Mouse (Mus musculus) thymus, postnatal 36 days (tissue): ENCODE results near the gene Tfap2a.

ENCODE experiments used
- DNase-seq, 2 experiments: peaks; one replicate each; pipeline ENCODE4 v3.0.0; 2022; ENCODE audit warnings: mixed read lengths in 2 of 2

Gene Tfap2a

DNA sequence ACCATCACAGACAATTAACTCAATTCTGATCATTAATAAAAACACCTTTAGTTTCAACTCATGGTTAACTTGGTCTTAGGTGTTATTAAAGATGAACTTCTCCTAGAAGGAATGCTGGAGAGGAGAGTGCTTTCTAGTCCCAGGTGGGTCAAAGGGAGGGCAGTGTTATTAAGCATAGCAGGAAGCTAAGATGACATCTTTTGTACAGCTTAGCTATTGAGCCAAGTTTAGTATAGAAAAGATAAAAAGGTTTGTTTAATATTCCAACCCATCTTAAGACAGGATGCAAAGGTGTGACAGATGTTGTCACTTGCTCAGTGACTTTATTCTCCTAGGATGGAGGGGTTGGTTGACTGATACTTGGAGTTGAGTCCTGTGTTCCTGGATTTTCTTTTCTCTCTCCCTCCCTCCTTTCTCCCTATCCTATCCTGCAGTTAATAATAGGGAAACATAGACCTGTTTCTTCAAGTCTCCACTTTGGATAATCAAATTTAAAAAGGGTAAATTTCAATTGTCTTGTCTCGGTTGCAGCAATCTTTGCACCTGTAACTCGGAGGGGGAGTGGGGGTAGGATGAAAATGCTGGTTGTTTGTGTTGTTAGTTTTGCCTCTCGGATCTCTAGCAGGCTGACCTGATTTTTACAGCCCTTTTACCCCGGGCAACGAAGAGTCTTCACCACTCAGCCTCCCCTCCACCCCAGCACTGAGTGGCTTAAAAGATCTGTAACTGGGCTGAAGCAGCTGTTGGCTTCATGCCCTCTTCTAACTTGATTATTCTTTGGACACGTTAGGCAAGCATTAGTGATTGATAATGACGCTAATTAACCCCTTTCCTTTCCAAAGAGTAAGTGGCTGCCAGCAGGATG is 26.3 kb downstream of the Tfap2a start:
- no peak for DNase-seq

DNA sequence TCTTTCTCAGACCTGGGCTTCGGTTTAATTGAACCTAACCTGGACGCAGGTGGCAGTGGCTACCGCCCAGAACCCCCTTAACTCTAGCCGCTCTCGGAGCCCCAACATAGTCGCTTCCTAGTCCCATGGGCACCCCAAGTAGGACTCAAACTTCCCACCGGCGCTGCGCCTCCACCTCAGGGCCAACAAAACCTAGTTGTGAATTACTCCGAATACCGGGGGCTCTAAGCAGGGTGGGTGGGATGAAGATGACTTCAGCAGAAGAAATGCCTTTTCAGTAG is 28.2 kb downstream of the Tfap2a start:
- DNase-seq, result no peak

DNA sequence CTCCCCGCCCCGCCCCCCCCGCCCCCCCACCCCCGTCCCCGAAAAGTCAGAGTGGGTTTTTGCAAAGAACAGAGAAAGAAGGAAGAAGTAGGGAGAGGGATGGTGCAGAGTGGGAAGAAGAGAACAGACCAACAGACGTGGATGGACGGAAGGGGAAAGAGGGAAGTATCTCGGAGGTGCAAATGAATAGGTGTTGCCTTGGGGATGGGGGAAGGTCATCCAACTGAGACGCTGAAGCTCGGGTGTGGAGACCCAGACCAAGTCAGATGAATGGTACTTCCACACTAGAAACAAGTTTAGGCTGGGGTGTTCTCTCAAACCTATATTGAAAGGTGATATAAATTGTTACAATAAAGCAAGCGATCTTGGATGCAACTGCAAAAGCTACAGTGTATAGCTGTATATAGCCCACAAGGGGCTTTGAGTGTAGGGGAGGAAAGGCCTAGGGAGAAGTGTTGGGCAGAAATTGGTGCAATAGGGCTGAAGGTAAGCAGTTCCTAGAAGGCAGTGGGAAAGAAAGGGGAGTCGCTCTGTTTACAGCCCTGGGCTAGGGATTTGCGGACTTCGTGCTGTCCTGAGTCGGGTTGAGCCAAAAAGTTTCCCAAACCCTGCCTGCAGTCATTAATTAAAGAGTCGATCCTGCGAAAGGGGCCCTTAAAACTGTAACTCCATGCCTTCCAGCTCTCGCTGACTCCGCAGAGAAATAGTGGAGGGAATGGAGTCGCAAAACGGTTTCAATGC is 28.7 kb downstream of the Tfap2a start:
- no peak for DNase-seq

DNA sequence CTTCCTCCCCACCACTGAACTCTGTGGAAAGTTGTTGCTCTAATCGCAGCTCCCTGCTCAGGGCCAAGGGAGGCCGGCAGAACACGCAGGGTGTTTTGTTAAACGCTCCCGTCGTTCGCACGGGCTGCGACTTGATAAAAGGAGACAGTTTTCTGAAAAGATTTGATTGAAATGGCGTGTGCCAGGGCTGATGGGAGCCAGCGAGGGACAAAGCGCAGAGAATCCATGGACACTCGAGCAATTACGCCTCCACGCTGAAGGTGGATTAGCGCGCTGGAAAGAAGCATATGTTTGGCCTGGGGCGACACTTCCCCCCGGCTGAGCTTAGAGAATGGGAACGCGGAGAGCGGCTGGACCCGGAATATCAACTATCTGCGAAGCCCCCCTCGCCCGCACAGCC is 29.3 kb downstream of the Tfap2a start:
- no peak for DNase-seq

DNA sequence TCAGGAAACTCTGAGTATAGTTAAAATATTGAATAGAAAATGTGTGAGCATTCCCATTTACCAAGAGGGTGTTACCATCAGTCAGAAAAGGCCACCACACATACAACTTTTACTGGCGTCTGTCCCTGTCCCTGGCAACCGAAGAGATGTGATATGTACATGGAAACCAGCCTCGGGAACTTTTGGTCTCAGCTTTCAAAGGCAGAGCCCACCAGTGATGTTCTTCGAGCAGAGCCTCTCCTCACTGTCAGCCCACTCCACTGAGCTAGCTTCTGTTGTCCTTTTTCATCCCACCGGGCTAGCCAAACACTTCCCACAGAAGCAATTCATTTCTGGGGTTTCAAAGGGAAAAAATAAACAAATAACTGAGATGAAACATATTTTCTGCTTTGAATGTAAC is 29.9 kb downstream of the Tfap2a start:
- DNase-seq, result no peak

DNA sequence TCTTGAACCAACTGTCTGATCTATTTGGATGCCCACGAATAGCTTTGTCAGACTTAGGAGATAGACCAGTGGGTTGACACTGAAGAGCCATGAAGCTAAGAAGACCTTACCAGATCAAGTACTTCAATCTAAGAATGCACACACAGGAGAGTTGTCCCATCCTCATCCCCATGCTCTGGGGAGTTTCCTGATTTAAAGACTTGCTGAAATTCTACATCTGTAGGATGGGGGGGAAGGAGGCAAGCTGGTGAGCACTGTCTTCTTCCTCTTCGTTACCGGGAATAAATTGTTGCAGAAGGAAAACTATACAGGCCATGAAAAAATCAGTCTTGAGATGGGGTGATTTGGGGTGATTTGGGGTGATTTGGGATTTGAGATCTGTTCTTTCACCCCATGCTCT is 30.5 kb downstream of the Tfap2a start:
- DNase-seq, result no peak

DNA sequence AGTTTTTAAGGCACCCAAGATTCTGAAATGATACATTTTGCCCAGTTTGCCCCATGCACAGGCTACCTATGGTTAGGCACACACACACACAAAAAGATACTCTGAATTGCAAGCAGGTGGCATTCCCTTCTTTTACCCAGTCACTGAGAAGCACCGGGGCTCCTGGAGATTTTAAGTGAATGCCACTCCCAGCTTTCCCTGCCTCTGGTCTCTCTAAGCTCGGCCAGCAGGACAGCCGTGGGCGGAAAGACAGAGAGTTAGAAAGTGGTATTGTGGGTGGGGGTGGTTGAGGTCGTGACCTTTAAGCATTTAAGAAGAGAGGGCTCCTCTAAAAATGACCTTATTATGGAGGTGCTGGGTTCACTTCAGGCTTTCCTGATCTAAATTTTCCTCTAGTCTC is 31.6 kb downstream of the Tfap2a start:
- no peak for DNase-seq

DNA sequence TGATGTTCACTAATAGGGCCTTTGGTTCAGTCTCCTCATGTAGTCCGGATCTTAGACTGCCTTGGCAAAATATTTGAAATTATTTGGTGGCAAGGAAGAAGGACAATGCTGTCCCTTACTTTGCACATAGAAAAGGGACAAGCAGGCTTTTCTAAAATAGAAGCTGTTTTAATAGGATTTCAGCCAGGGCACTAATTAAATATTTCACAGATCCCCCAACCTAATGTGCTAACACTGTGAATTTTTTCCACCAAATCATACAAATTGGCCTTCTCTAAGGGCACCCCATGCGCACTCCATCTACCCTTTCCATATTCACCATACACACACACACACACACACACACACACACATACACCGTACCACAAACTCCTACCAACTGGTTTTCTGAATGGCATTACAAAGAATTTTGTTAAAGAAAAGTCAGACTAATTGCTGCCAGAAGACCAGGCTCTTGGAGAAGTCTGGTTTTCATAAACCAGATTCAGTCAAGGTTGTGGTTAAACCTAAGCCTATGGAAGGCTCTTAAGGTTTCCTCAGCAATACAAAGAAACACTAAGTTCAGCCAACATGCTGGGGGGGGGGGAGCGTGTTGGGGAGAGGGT is 32.3 kb downstream of the Tfap2a start:
- no peak for DNase-seq

DNA sequence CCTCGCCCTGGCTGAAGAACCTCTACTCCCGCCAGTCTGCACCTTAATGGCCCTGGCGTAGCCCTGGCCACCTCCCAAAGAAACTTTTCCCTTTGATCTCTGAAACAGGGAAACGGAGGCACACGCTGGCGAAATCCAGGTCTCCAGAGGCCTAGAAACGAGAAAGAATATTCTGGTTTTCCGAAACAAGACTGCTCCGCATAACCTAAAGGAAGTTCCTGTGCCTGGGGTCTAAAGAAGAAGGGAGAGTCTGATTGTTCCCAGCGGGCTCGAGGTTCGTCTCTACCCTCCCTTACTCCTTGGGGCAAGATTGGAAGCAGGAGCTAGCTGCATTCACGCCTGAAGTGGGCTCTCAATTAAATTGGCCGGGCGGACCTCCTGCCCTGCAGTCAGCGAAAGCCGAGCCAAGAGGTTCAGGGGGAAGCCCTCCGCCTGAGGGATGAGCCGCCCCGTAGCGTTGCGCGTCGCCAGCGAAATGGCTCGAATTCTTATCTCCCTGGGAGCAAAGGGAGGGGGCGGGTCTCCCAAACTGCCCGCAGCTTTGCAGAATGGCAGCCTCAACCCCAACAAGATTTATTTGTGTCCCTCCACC is 33.2 kb downstream of the Tfap2a start:
- DNase-seq, result no peak

DNA sequence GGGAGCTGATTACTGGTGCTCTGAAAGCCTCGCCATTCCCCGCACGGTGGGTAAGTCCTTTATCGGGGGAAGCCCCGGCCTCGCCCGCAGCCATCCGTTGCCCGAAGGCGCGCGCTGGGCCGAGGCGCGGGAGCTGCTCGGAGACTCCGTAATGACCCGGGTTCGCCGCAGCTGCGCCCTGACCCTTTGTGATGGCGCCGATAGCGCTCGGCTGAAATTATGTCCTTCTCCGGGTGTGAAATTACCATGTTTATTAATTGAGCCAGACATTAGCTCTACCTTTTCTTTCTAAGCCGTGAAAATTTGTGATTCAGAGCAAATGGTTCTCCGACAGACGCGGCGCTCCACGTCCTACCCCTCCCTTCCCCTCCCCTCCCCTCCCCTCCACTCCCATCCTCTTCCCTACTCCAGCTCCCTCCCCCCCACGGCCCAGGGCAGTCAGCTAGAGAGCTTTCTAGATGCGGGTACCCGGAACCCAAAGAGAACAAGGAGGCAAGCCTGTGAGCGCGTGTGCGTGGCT is 34.1 kb downstream of the Tfap2a start:
- DNase-seq, result no peak

DNA sequence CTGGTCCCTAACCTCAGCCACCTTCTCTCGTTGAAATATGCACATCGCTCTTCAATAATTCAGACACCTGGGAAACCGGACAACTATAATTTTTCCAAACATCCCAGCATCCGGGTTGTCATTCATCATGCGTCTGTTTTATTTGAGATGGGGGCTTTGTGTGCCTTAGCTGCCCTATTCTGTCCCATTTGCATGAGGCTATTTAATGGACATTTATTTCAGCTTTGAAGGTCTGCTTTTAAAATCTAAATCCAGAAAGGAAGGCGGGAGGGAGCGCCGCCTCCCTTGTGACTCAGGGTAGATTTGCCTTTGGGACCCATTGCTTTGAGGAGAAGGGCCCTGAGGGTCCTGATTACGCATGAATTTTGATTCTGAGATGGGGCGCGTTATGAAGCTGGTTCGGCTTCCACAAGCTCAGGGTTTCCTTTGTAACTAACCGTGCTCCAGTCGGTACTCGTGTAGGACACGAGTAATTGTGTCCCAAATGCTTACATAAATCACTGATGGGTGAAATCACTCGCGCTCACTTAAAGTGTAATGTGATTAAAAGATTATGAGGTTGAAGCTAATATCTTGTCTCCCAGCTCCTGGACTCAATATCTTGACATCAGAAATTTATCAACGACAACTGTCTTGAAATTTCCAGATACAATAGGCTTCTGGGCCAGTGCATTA is 34.9 kb downstream of the Tfap2a start:
- DNase-seq, result no peak

DNA sequence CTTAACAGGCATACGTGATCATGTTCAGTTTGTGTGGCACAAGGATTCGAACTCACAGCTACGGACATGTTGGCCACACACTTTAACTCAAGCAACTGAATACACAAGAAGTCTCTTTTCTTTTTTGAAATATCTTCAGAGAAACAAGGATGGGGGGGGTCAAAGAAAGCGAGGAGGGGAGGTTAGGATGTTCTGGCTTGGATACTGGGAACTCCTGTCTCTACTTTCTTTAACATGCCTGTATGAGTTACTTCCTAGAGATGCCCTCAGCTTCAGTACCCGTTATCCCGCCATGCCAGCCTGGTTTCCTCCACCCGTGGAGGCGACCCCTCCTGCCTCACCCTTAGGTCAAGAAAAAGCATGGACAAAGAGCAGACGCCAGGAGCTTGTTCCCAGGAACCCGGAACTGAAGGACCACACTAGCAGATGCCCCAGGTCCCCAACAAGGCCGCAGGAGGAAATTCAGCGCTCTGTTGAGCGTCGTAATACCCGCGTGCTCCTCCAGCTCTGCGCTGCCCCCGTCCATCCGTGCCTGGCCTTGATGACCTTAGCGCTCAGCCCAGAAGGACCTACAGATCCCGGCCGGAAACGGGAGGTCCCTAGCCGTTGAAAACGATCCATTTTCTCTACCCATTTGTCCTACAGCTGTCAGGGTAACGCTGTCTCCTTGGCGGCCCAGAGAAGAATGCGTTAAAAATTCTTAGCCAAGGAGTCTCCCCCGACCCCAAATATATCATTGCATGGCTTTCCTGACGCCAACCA is 35.6 kb downstream of the Tfap2a start:
- no peak for DNase-seq

DNA sequence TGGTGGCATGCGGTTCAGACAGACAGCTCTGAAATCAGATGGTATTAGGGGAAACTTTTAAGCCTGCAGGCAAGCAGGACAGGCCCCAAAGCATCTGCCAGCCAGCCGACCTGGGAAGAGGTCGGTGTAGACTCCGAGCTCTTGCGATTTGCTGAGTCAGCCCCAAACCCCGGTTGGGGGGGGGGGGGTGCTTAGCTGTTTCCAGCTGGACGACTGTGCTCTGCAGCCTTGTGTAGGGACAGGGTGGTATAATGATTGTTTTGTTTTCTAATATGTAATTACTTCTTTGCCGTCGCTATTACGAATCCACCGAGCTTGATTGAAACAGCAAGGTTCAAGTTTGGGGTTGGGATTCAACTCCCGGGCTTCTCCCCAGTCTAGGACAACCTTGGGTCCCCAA is 36.5 kb downstream of the Tfap2a start:
- no peak for DNase-seq

DNA sequence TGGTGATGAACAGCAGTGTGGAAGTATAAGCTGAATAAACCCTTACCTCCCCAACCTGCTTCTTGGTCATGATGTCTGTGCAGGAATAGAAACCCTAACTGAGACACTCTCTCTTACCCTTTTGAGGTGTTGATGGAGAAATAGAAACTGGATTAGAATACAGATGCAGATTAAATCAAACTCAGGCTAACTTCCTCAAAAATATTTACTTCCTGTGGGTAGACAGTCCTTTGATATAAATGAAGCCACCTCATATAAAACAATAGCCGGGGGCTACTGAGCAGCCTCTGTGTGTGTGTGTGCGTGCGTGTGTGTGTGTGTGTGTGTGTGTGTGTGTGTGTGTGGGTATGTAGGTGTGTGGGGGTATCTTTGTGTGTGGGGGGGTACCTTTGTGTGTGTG is 52.4 kb downstream of the Tfap2a start:
- DNase-seq, result no peak

DNA sequence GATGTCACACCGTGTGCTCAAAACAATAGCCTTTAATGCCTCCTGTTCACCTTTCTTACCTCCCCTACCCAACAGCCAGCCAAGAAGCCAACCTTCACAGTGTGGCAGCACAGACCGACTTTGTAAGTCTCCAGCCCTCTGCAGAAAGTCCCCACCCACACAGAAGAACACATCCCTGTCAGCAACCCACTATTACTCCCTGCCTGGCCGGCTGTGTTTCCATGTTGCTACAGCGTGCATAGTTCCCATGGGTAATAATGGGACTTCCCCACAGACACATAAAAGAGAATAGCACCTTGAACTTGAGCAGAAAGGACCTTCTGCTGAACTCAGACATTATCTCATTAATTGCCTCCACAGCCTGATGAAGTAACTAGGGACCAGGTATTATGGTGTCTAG is 61.4 kb downstream of the Tfap2a start:
- DNase-seq, result no peak
